ENCODE assay signal across 8 mouse cellular contexts in genomic region chr7:132713483-132714126, GRCm38 (mm10).
DNase-seq lines count a peak whose midpoint lies in the region; ATAC-seq and TF ChIP-seq lines count a peak whose summit lies in the region.

No protein-coding gene starts in this region.

- peaks cover 2% of the 10 kb centered on the region for H3K36me3 ChIP-seq in forebrain, embryonic 11.5 days (ENCODE audit: control insufficient read depth, insufficient read depth, low read length)
- H3K36me3 ChIP-seq in hindbrain, embryonic 13.5 days, result peaks cover 8% of the 10 kb centered on the region

- 80% methylated on average over 8 of the region's 8 CpGs for WGBS in forebrain, embryonic 11.5 days
- 83% methylated on average over 8 of the region's 8 CpGs for WGBS in hindbrain, embryonic 13.5 days

- no peaks in the 10 kb centered on the region for H3K9me3 ChIP-seq in forebrain, embryonic 11.5 days (ENCODE audit: control insufficient read depth, low read length)
- H3K9me3 ChIP-seq in hindbrain, embryonic 13.5 days, result no peaks in the 10 kb centered on the region

- H3K4me2 ChIP-seq in forebrain, embryonic 11.5 days (ENCODE audit: low read depth, low read length, severe bottlenecking), result no peak overlapping the region
- no peak overlapping the region for H3K4me2 ChIP-seq in hindbrain, embryonic 13.5 days

- 0 out of 2 replicates have a peak, but pooled peaks have one; percentile 9 for TF ChIP-seq CTCF in layer of hippocampus, adult 2 months (conservative IDR thresholded peaks at IDR 0.05)

- no peak for DNase-seq in layer of hippocampus, adult 2 months (ENCODE audit: low spot score in 2 of 2)
- no peak for DNase-seq in layer of hippocampus, adult 9-10 months (ENCODE audit: low spot score)
- no peak for DNase-seq in forebrain, embryonic 11.5 days (ENCODE audit: low spot score)
- peak; percentile 35 for DNase-seq in liver
- DNase-seq in thymus, postnatal 36 days, result no peak
- DNase-seq in thymus, adult 18-20 months, result no peak

- ATAC-seq in forebrain, embryonic 11.5 days (replicated peaks; ENCODE audit: low FRiP score), result no peak
- ATAC-seq in hindbrain, embryonic 13.5 days (ENCODE audit: low FRiP score), result no peak
- ATAC-seq in monocyte, adult 5-6 weeks (replicated peaks; ENCODE audit: insufficient number of reproducible peaks, low FRiP score, low TSS enrichment, poor library complexity, severe bottlenecking), result 0 out of 2 replicates have a peak, but pooled peaks have one; percentile 19

- peak overlapping the region; percentile 95 for H3K27ac ChIP-seq in layer of hippocampus, adult 2 months
- H3K27ac ChIP-seq in forebrain, embryonic 11.5 days (ENCODE audit: low read depth, low read length), result peak overlapping the region; percentile 48; the same call in 1 of the 2 replicates
- H3K27ac ChIP-seq in hindbrain, embryonic 13.5 days, result peak overlapping the region; percentile 78

- no peak overlapping the region for H3K4me3 ChIP-seq in layer of hippocampus, adult 2 months
- no peak overlapping the region for H3K4me3 ChIP-seq in forebrain, embryonic 11.5 days (ENCODE audit: low read depth, low read length)
- no peak overlapping the region for H3K4me3 ChIP-seq in hindbrain, embryonic 13.5 days

- peaks cover 14% of the 10 kb centered on the region for H3K4me1 ChIP-seq in forebrain, embryonic 11.5 days (replicated peaks; ENCODE audit: control insufficient read depth, insufficient read depth, low read length)
- H3K4me1 ChIP-seq in hindbrain, embryonic 13.5 days (replicated peaks), result peaks cover 49% of the 10 kb centered on the region

- no peak overlapping the region for H3K9ac ChIP-seq in forebrain, embryonic 11.5 days (ENCODE audit: low read length)
- H3K9ac ChIP-seq in hindbrain, embryonic 13.5 days, result no peak overlapping the region

- H3K27me3 ChIP-seq in forebrain, embryonic 11.5 days (ENCODE audit: control insufficient read depth, insufficient read depth, low read length), result no peaks in the 10 kb centered on the region
- H3K27me3 ChIP-seq in hindbrain, embryonic 13.5 days, result no peaks in the 10 kb centered on the region
